Mouse (Mus musculus): ENCODE measurements around the gene Hs6st3.

GRCm38 (mm10) chr14:119892922-119893321, 754.8 kb downstream of the Hs6st3 start:
- no peak for TF ChIP-seq CTCF (IDR thresholded peaks at IDR 0.05; ENCODE audit: control insufficient read depth, insufficient read depth, insufficient replicate concordance, low read depth, low read length)
- no peak for TF ChIP-seq POLR2A (IDR thresholded peaks at IDR 0.05; ENCODE audit: control insufficient read depth, low read depth, low read length)
